Mouse (Mus musculus): ENCODE results near the gene Endov. TPM values are rescaled to one million over a fixed set of nuclear protein-coding genes. Genes with fewer than 3 reads are reported as not detected.

Gene Endov
- 35.6 and 42.8 TPM in 2 replicates for total RNA-seq (2014; rRNA removed)
- 15.2 and 16.9 TPM in 2 replicates for polyA plus RNA-seq (2015; fragmentation: Nextera tagmentation; extraction: Ambion mirVana)

DNA sequence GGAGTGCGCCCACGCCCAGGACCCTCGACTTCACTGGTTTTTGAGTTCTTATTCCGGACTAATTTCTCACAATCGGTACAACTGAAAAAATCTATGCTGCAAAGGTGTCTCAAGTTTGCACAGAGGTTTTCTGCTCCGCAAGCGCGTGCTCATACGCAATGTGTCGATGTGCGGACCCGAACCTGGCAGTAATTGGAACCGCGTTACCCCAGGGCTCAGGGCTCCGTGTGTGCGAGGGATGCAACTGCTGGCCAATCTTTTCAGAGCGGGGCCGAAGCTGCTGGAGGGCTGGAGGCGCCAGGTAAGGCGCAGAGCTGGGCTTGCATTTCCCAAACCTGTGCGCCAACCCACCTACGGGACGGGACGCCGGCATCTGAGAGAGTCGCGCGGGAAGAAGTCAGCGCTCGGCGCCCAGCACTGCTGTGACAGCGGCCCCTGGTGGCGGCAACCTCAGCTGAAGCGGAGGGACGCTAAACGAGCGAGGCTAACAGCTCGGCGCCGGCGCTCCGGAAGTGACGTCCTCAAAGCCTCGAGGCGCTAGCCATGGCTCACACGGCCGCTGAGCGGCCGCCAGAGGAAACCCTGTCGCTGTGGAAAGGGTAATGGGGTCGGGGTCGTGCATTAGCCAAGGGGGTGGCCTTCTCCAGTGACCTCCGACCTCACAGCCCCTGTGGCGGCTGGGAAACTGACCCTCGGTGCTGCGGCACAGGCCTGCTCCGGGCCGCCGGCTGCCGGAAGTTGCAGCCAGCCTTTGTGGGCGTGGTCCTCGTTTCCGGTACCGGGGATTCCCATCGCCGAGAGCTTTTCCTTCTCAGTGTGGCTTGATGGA lies at the start of gene Endov:
Endov (plus strand) TSS at position 487 of the 829 bp plus-strand sequence.
- TF ChIP-seq CTCF (IDR thresholded peaks at IDR 0.05; ENCODE audit: low read depth) = peak; percentile 100
- ATAC-seq (peak; percentile 98), DNase-seq (peak; percentile 99)
- Histone ChIP-seq H3K27me3 (ENCODE audit: insufficient read depth, low read length) (no peaks in the 10 kb centered on the region), H3K27ac (ENCODE audit: low read depth, low read length) (peak within 1 kb of the TSS; percentile 94), H3K9ac (peak within 1 kb of the TSS; percentile 91), H3K4me3 (ENCODE audit: low read depth, low read length) (peak within 1 kb of the TSS; percentile 85), H3K4me1 (ENCODE audit: insufficient read depth) (peaks cover 14% of the 10 kb centered on the region), H3K4me2 (ENCODE audit: low read depth) (peak within 1 kb of the TSS; percentile 71), H3K36me3 (ENCODE audit: insufficient read depth) (0 out of 2 replicates have a peak, but pooled peaks cover 4% of the 10 kb centered on the region), H3K9me3 (ENCODE audit: low read length) (no peaks in the 10 kb centered on the region)
- WGBS = 2% methylated on average over 66 of the region's 66 CpGs

DNA sequence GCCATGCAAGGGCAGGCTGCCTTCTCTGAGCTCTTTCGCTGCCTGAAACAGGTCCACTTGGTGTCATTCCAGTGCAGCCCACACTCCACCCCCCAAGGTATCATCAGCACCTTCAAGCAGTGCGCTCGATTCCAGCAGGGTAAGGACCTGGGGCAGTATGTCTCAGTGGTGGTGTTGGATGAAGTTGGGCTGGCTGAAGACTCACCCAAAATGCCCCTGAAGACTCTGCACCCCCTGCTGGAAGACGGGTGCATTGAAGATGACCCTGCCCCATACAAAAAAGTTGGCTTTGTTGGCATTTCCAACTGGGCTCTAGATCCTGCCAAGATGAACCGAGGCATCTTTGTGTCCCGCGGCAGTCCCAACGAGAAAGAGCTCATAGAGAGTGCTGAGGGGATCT lies 48.9 kb upstream of the Endov start:
- no peaks in the 10 kb centered on the region for H3K9me3 ChIP-seq (ENCODE audit: low read length)
- ATAC-seq (no peak), DNase-seq (no peak)
- no peak overlapping the region for H3K27ac ChIP-seq (ENCODE audit: low read depth, low read length)
- no peak overlapping the region for H3K4me3 ChIP-seq (ENCODE audit: low read depth, low read length)
- H3K36me3 ChIP-seq (ENCODE audit: insufficient read depth) = no peaks in the 10 kb centered on the region
- no peaks in the 10 kb centered on the region for H3K27me3 ChIP-seq (ENCODE audit: insufficient read depth, low read length)
- H3K4me1 ChIP-seq (ENCODE audit: insufficient read depth) = no peaks in the 10 kb centered on the region
- H3K9ac ChIP-seq = no peak overlapping the region
- 88% methylated on average over 8 of the region's 8 CpGs for WGBS
- no peak overlapping the region for H3K4me2 ChIP-seq (ENCODE audit: low read depth)
- peak; percentile 5; the same call in 1 of the 2 replicates for TF ChIP-seq CTCF (IDR thresholded peaks at IDR 0.05; ENCODE audit: low read depth)

DNA sequence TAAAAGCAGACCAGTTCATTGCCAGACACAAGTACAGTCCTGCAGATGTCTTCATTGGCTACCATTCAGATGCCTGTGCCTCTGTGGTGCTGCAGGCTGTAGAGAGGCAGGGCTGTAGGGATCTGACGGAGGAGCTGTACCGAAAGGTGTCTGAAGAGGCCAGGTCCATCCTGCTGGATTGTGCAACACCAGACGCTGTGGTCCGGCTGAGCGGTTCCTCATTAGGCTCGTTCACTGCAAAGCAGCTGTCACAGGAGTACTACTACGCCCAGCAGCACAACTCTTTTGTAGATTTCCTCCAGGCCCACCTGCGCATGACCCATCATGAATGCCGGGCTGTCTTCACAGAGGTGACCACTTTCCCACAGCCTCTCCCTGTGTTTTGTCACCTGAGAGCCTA lies 47.7 kb upstream of the Endov start:
- H3K9ac ChIP-seq = no peak overlapping the region
- H3K4me1 ChIP-seq (ENCODE audit: insufficient read depth) = no peaks in the 10 kb centered on the region
- H3K27me3 ChIP-seq (ENCODE audit: insufficient read depth, low read length) = no peaks in the 10 kb centered on the region
- no peak overlapping the region for H3K27ac ChIP-seq (ENCODE audit: low read depth, low read length)
- no peaks in the 10 kb centered on the region for H3K36me3 ChIP-seq (ENCODE audit: insufficient read depth)
- H3K9me3 ChIP-seq (ENCODE audit: low read length) = no peaks in the 10 kb centered on the region
- TF ChIP-seq CTCF (IDR thresholded peaks at IDR 0.05; ENCODE audit: low read depth) = no peak
- H3K4me3 ChIP-seq (ENCODE audit: low read depth, low read length) = no peak overlapping the region
- no peak for DNase-seq
- no peak for ATAC-seq
- H3K4me2 ChIP-seq (ENCODE audit: low read depth) = no peak overlapping the region
- 86% methylated on average over 9 of the region's 9 CpGs for WGBS

DNA sequence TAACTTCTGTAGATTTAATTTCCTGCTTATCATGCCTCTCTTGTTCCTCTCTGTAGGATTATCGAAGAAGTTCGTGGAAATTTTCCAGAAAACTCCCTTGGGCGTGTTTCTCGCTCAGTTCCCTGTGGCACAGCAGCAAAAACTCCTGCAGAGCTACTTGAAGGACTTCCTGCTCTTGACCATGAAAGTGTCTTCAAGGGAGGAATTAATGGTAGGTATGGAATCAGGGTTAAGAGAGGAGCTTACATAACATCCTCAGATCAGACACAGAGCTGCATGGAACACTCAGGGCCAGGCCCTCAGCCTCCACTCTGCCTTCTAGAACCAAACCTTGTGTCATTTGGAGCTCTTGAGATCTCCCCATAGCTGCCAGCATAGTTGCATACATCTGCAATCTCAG lies 35.0 kb upstream of the Endov start:
- H3K27me3 ChIP-seq (ENCODE audit: insufficient read depth, low read length) = no peaks in the 10 kb centered on the region
- H3K9ac ChIP-seq = no peak overlapping the region
- no peak overlapping the region for H3K27ac ChIP-seq (ENCODE audit: low read depth, low read length)
- no peak overlapping the region for H3K4me3 ChIP-seq (ENCODE audit: low read depth, low read length)
- no peaks in the 10 kb centered on the region for H3K9me3 ChIP-seq (ENCODE audit: low read length)
- no peak for DNase-seq
- H3K36me3 ChIP-seq (ENCODE audit: insufficient read depth) = no peaks in the 10 kb centered on the region
- TF ChIP-seq CTCF (IDR thresholded peaks at IDR 0.05; ENCODE audit: low read depth) = no peak
- no peaks in the 10 kb centered on the region for H3K4me1 ChIP-seq (ENCODE audit: insufficient read depth)
- no peak overlapping the region for H3K4me2 ChIP-seq (ENCODE audit: low read depth)
- WGBS = 77% methylated on average over 4 of the region's 4 CpGs
- ATAC-seq = no peak

DNA sequence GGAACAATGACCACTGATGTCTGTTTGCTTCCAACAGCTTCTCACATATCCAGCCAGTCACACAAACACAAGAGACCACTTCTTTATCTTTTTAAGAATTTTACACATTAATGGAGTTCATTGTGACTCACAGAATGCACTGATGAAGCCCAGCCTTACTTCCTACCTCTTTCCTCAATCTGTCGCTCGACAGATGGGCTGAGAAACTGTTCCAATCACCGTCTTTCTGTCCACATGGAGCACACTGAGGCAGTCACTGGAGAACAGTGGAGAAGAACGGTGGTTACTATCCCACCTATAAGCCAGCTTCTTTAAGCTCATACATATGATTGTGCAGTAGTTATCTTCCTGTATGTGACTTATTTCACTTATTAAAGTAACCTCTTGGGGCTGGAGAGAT lies 13.3 kb upstream of the Endov start:
- Histone ChIP-seq H3K9ac (no peak overlapping the region), H3K27me3 (ENCODE audit: insufficient read depth, low read length) (no peaks in the 10 kb centered on the region), H3K27ac (ENCODE audit: low read depth, low read length) (no peak overlapping the region), H3K4me2 (ENCODE audit: low read depth) (no peak overlapping the region), H3K4me3 (ENCODE audit: low read depth, low read length) (no peak overlapping the region), H3K9me3 (ENCODE audit: low read length) (no peaks in the 10 kb centered on the region), H3K36me3 (ENCODE audit: insufficient read depth) (0 out of 2 replicates have a peak, but pooled peaks cover 2% of the 10 kb centered on the region), H3K4me1 (ENCODE audit: insufficient read depth) (no peaks in the 10 kb centered on the region)
- DNase-seq (no peak), ATAC-seq (no peak)
- no peak for TF ChIP-seq CTCF (IDR thresholded peaks at IDR 0.05; ENCODE audit: low read depth)
- 77% methylated on average over 4 of the region's 4 CpGs for WGBS

DNA sequence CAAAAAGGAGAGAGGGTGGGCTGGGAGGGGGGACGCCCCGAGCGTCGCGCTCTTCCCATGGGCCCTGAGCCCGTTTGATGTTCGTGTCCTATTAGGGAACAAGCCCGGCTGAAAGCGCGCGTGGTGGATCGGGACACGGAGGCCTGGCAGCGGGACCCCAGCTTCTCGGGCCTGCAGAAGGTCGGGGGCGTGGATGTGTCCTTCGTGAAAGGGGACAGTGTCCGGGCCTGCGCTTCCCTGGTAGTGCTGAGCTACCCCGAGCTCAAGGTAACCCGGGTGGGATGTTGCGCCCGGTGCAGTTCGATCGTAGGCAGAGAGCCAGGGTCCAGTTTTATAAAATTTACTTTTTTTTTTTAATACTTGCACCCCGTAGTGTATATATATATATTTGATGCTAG lies 542 bp downstream of the Endov start:
- H3K27me3 ChIP-seq (ENCODE audit: insufficient read depth, low read length) = no peaks in the 10 kb centered on the region
- peak overlapping the region; percentile 94 for H3K27ac ChIP-seq (ENCODE audit: low read depth, low read length)
- H3K4me2 ChIP-seq (ENCODE audit: low read depth) = peak overlapping the region; percentile 71
- no peak for TF ChIP-seq CTCF (IDR thresholded peaks at IDR 0.05; ENCODE audit: low read depth)
- peak overlapping the region; percentile 85 for H3K4me3 ChIP-seq (ENCODE audit: low read depth, low read length)
- no peaks in the 10 kb centered on the region for H3K9me3 ChIP-seq (ENCODE audit: low read length)
- H3K9ac ChIP-seq = peak overlapping the region; percentile 91
- H3K4me1 ChIP-seq (ENCODE audit: insufficient read depth) = peaks cover 14% of the 10 kb centered on the region
- ATAC-seq = no peak
- 5% methylated on average over 27 of the region's 27 CpGs for WGBS
- no peak for DNase-seq
- H3K36me3 ChIP-seq (ENCODE audit: insufficient read depth) = 0 out of 2 replicates have a peak, but pooled peaks cover 4% of the 10 kb centered on the region

DNA sequence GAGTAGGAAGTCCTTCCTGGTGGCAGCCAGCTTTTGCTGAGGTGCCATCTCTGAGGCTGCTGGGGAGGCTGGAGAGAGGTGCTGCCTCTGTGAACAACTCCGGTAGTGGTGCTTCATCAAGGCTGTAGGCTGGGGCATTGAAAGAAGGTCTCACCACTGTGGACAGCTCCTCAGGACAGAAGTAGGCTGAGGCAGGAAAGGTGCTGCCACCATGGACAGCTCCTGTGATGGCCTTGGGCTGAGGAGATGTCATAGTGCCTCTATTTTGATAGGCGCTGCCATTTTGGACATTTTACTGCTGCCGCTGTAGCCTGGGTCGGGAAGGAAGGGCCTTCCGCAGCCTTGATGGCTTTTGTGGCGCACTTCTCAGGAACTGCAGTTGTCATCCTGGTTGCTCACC lies 1.7 kb downstream of the Endov start:
- H3K27ac ChIP-seq (ENCODE audit: low read depth, low read length) = no peak overlapping the region
- DNase-seq = no peak
- peak overlapping the region; percentile 71; the same call in 1 of the 2 replicates for H3K4me2 ChIP-seq (ENCODE audit: low read depth)
- H3K9me3 ChIP-seq (ENCODE audit: low read length) = no peaks in the 10 kb centered on the region
- ATAC-seq = no peak
- H3K36me3 ChIP-seq (ENCODE audit: insufficient read depth) = 0 out of 2 replicates have a peak, but pooled peaks cover 4% of the 10 kb centered on the region
- H3K4me3 ChIP-seq (ENCODE audit: low read depth, low read length) = no peak overlapping the region
- WGBS = 95% methylated on average over 6 of the region's 6 CpGs
- peak overlapping the region; percentile 6; the same call in 1 of the 2 replicates for H3K9ac ChIP-seq
- peaks cover 14% of the 10 kb centered on the region for H3K4me1 ChIP-seq (ENCODE audit: insufficient read depth)
- TF ChIP-seq CTCF (IDR thresholded peaks at IDR 0.05; ENCODE audit: low read depth) = no peak
- H3K27me3 ChIP-seq (ENCODE audit: insufficient read depth, low read length) = no peaks in the 10 kb centered on the region

All from forebrain, postnatal 0 days (tissue).